Mouse (Mus musculus): Measurements from ENCODE around the gene Prtn3. TPM values are rescaled to one million over a fixed set of nuclear protein-coding genes. Genes with fewer than 3 reads are reported as not detected.
"Not testable (repeated sequence)": the region's sequence is repeated elsewhere in the genome, so short reads cannot be mapped to it uniquely, and the experiment has no call there.

Gene Prtn3
- polyA plus RNA-seq, 1 experiment from 2014 or later = 1.4 TPM

DNA sequence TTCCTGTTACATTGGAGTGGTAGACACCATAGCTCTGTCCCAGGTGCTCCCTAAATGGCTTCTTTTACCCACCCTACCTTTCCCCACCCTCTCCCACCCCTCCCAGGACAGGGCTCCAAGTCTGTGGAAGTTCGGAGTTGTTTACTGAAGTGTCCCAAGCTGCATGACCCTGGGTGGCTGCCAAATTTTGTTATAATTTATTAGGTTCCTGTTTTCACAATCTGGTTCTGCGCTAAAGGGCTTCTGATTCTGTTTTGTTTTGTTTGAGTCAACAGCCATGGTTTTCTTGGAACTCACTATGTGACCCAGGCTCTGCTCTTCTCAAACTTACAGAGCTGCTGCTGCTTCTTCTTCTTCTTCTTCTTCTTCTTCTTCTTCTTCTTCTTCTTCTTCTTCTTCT is 15.1 kb downstream of the Prtn3 start:
- H3K27me3 ChIP-seq (ENCODE audit: control insufficient read depth, insufficient read depth, low read length) = no peaks in the 10 kb centered on the region
- no peaks in the 10 kb centered on the region for H3K9me3 ChIP-seq (ENCODE audit: control insufficient read depth, low read length)
- peaks cover 5% of the 10 kb centered on the region; the same call in 1 of the 2 replicates for H3K36me3 ChIP-seq (ENCODE audit: control insufficient read depth, insufficient read depth, low read length)
- H3K4me1 ChIP-seq (ENCODE audit: control insufficient read depth in 2 of 2, insufficient read depth in 2 of 2, low read length in 2 of 2) = no peaks in the 10 kb centered on the region
- WGBS = 87% methylated on average over 2 of the region's 2 CpGs
- no peak overlapping the region for H3K4me2 ChIP-seq (ENCODE audit: low read length)
- no peak for ATAC-seq (ENCODE audit: insufficient number of reproducible peaks, insufficient read depth, low FRiP score, low read depth)
- no peak overlapping the region for H3K27ac ChIP-seq (replicated peaks in 1 of 2; ENCODE audit: control insufficient read depth in 1 of 2, insufficient read depth in 1 of 2, low read depth in 2 of 2, low read length in 2 of 2)
- H3K4me3 ChIP-seq (ENCODE audit: control insufficient read depth in 1 of 2, insufficient read depth in 1 of 2, low read depth in 1 of 2, low read length in 2 of 2) = no peak overlapping the region
- no peak overlapping the region for H3K9ac ChIP-seq (ENCODE audit: low read length)

GRCm38 (mm10) chr10:79890670-79891069 is 16.4 kb downstream of the Prtn3 start, which contains the start of gene Cfd:
TSS of gene Cfd (plus strand) at chr10:79890853.
- H3K4me1 ChIP-seq (ENCODE audit: control insufficient read depth in 2 of 2, insufficient read depth in 2 of 2, low read length in 2 of 2) = no peaks in the 10 kb centered on the region
- H3K4me3 ChIP-seq (ENCODE audit: control insufficient read depth in 1 of 2, insufficient read depth in 1 of 2, low read depth in 1 of 2, low read length in 2 of 2) = no peak within 1 kb of the TSS
- no peaks in the 10 kb centered on the region for H3K27me3 ChIP-seq (ENCODE audit: control insufficient read depth, insufficient read depth, low read length)
- H3K27ac ChIP-seq (replicated peaks in 1 of 2; ENCODE audit: control insufficient read depth in 1 of 2, insufficient read depth in 1 of 2, low read depth in 2 of 2, low read length in 2 of 2) = no peak within 1 kb of the TSS
- no peak within 1 kb of the TSS for H3K4me2 ChIP-seq (ENCODE audit: low read length)
- ATAC-seq (ENCODE audit: insufficient number of reproducible peaks, insufficient read depth, low FRiP score, low read depth) = no peak
- no peaks in the 10 kb centered on the region for H3K9me3 ChIP-seq (ENCODE audit: control insufficient read depth, low read length)
- H3K36me3 ChIP-seq (ENCODE audit: control insufficient read depth, insufficient read depth, low read length) = peaks cover 13% of the 10 kb centered on the region
- WGBS = 33% methylated on average over 5 of the region's 5 CpGs
- no peak within 1 kb of the TSS for H3K9ac ChIP-seq (ENCODE audit: low read length)

- H3K4me1 ChIP-seq (ENCODE audit: control insufficient read depth in 2 of 2, insufficient read depth in 2 of 2, low read length in 2 of 2); H3K4me2 ChIP-seq (ENCODE audit: low read length); H3K27me3 ChIP-seq (ENCODE audit: control insufficient read depth, insufficient read depth, low read length); H3K4me3 ChIP-seq (ENCODE audit: control insufficient read depth in 1 of 2, insufficient read depth in 1 of 2, low read depth in 1 of 2, low read length in 2 of 2); H3K27ac ChIP-seq (replicated peaks in 1 of 2; ENCODE audit: control insufficient read depth in 1 of 2, insufficient read depth in 1 of 2, low read depth in 2 of 2, low read length in 2 of 2); H3K9ac ChIP-seq (ENCODE audit: low read length); H3K9me3 ChIP-seq (ENCODE audit: control insufficient read depth, low read length); ATAC-seq (ENCODE audit: insufficient number of reproducible peaks, insufficient read depth, low FRiP score, low read depth): not testable (repeated sequence)
- peaks cover 32% of the 10 kb centered on the region for H3K36me3 ChIP-seq (ENCODE audit: control insufficient read depth, insufficient read depth, low read length)
- WGBS = 42% methylated on average over 22 of the region's 22 CpGs
Observed at GRCm38 (mm10) chr10:79892451-79893118, 18.3 kb downstream of the Prtn3 start.

DNA sequence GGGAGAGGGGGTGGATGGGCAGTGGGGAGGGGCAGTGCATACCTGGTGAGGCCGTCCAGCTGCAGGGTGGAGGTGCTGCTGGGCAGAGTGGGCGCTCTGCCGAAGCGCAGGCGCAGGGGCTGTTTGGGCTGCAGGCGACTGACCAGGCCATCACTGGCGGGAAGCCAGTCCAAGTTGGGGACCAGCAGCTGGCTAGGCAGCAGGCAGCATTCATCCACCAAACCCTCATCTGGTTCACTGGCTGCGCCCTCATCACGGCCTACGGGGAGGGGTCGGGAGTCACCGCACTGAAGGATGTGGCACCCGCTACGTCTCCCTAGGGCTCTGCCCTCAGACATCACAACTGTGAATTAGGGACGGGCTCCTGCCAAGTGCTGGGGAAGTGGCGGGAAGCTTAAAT is 22.0 kb downstream of the Prtn3 start:
- 91% methylated on average over 16 of the region's 16 CpGs for WGBS
- Histone ChIP-seq H3K27me3 (ENCODE audit: control insufficient read depth, insufficient read depth, low read length) (no peaks in the 10 kb centered on the region), H3K9me3 (ENCODE audit: control insufficient read depth, low read length) (no peaks in the 10 kb centered on the region), H3K4me3 (ENCODE audit: control insufficient read depth in 1 of 2, insufficient read depth in 1 of 2, low read depth in 1 of 2, low read length in 2 of 2) (no peak overlapping the region), H3K4me1 (ENCODE audit: control insufficient read depth in 2 of 2, insufficient read depth in 2 of 2, low read length in 2 of 2) (no peaks in the 10 kb centered on the region), H3K9ac (ENCODE audit: low read length) (no peak overlapping the region), H3K27ac (replicated peaks in 1 of 2; ENCODE audit: control insufficient read depth in 1 of 2, insufficient read depth in 1 of 2, low read depth in 2 of 2, low read length in 2 of 2) (no peak overlapping the region), H3K36me3 (ENCODE audit: control insufficient read depth, insufficient read depth, low read length) (peaks cover 67% of the 10 kb centered on the region), H3K4me2 (ENCODE audit: low read length) (no peak overlapping the region)
- ATAC-seq (ENCODE audit: insufficient number of reproducible peaks, insufficient read depth, low FRiP score, low read depth) = no peak

DNA sequence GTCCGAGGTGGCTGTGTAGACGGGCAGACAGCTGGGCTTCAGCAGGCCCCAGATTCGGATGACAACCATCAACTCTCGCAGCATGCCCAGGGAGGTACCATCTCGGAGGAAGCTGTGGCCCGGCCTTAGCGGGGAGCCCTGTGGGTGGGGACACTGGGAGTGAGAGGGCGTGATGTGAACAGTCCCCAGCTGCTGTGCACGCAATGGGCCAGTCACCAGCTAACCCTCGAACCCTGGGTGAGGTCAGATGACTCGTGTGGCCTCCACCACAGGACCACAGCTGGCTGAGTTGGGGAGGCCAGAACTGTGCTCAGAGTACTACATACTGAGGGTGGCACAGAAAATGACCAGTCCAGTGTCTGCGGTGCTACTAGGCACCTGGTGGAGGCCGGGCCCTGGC is 22.5 kb downstream of the Prtn3 start:
- H3K36me3 ChIP-seq (ENCODE audit: control insufficient read depth, insufficient read depth, low read length) = peaks cover 72% of the 10 kb centered on the region
- 89% methylated on average over 13 of the region's 13 CpGs for WGBS

GRCm38 (mm10) chr10:79897316-79898245 is 23.3 kb downstream of the Prtn3 start:
- no peaks in the 10 kb centered on the region for H3K9me3 ChIP-seq (ENCODE audit: control insufficient read depth, low read length)
- 57% methylated on average over 20 of the region's 20 CpGs for WGBS
- H3K4me2 ChIP-seq (ENCODE audit: low read length) = no peak overlapping the region
- ATAC-seq (ENCODE audit: insufficient number of reproducible peaks, insufficient read depth, low FRiP score, low read depth) = no peak
- peaks cover 79% of the 10 kb centered on the region for H3K36me3 ChIP-seq (ENCODE audit: control insufficient read depth, insufficient read depth, low read length)
- no peak overlapping the region for H3K9ac ChIP-seq (ENCODE audit: low read length)
- H3K27ac ChIP-seq (replicated peaks in 1 of 2; ENCODE audit: control insufficient read depth in 1 of 2, insufficient read depth in 1 of 2, low read depth in 2 of 2, low read length in 2 of 2) = no peak overlapping the region
- H3K4me1 ChIP-seq (ENCODE audit: control insufficient read depth in 2 of 2, insufficient read depth in 2 of 2, low read length in 2 of 2) = no peaks in the 10 kb centered on the region
- no peaks in the 10 kb centered on the region for H3K27me3 ChIP-seq (ENCODE audit: control insufficient read depth, insufficient read depth, low read length)
- no peak overlapping the region for H3K4me3 ChIP-seq (ENCODE audit: control insufficient read depth in 1 of 2, insufficient read depth in 1 of 2, low read depth in 1 of 2, low read length in 2 of 2)

More for the DNA sequence above, 22.5 kb downstream of the Prtn3 start:
- H3K27ac ChIP-seq (replicated peaks in 1 of 2; ENCODE audit: control insufficient read depth in 1 of 2, insufficient read depth in 1 of 2, low read depth in 2 of 2, low read length in 2 of 2) = no peak overlapping the region
- H3K9me3 ChIP-seq (ENCODE audit: control insufficient read depth, low read length) = no peaks in the 10 kb centered on the region
- H3K4me3 ChIP-seq (ENCODE audit: control insufficient read depth in 1 of 2, insufficient read depth in 1 of 2, low read depth in 1 of 2, low read length in 2 of 2) = no peak overlapping the region
- H3K9ac ChIP-seq (ENCODE audit: low read length) = no peak overlapping the region
- no peaks in the 10 kb centered on the region for H3K4me1 ChIP-seq (ENCODE audit: control insufficient read depth in 2 of 2, insufficient read depth in 2 of 2, low read length in 2 of 2)
- H3K4me2 ChIP-seq (ENCODE audit: low read length) = no peak overlapping the region
- no peaks in the 10 kb centered on the region for H3K27me3 ChIP-seq (ENCODE audit: control insufficient read depth, insufficient read depth, low read length)
- no peak for ATAC-seq (ENCODE audit: insufficient number of reproducible peaks, insufficient read depth, low FRiP score, low read depth)

- Histone ChIP-seq H3K4me2 (ENCODE audit: low read length) (no peak overlapping the region), H3K4me1 (ENCODE audit: control insufficient read depth in 2 of 2, insufficient read depth in 2 of 2, low read length in 2 of 2) (no peaks in the 10 kb centered on the region), H3K27ac (replicated peaks in 1 of 2; ENCODE audit: control insufficient read depth in 1 of 2, insufficient read depth in 1 of 2, low read depth in 2 of 2, low read length in 2 of 2) (no peak overlapping the region), H3K9me3 (ENCODE audit: control insufficient read depth, low read length) (no peaks in the 10 kb centered on the region), H3K4me3 (ENCODE audit: control insufficient read depth in 1 of 2, insufficient read depth in 1 of 2, low read depth in 1 of 2, low read length in 2 of 2) (no peak overlapping the region), H3K9ac (ENCODE audit: low read length) (no peak overlapping the region), H3K36me3 (ENCODE audit: control insufficient read depth, insufficient read depth, low read length) (peaks cover 95% of the 10 kb centered on the region), H3K27me3 (ENCODE audit: control insufficient read depth, insufficient read depth, low read length) (no peaks in the 10 kb centered on the region)
- ATAC-seq (ENCODE audit: insufficient number of reproducible peaks, insufficient read depth, low FRiP score, low read depth) = no peak
- 63% methylated on average over 2 of the region's 2 CpGs for WGBS
Observed at GRCm38 (mm10) chr10:79900951-79901410, 26.7 kb downstream of the Prtn3 start.
